Mouse (Mus musculus): ENCODE measurements around the gene Nol10. TPM values are rescaled to one million over a fixed set of nuclear protein-coding genes. Genes with fewer than 3 reads are reported as not detected.

Gene Nol10
- polyA plus RNA-seq, 1 experiment from 2014 or later: 19.8 TPM

GRCm38 (mm10) chr12:17372696-17373095 lies 24.4 kb downstream of the Nol10 start:
- ATAC-seq (ENCODE audit: low read depth): no peak
- WGBS: 90% methylated on average over 3 of the region's 3 CpGs

GRCm38 (mm10) chr12:17373470-17373975 lies 25.3 kb downstream of the Nol10 start:
- no peak overlapping the region for H3K4me2 ChIP-seq (ENCODE audit: low read depth, low read length)
- no peak for ATAC-seq (ENCODE audit: low read depth)
- H3K36me3 ChIP-seq (ENCODE audit: control insufficient read depth, insufficient read depth, low read length): peaks cover 43% of the 10 kb centered on the region; the same call in 1 of the 2 replicates
- H3K9ac ChIP-seq (replicated peaks; ENCODE audit: low read depth, low read length): no peak overlapping the region
- no peak overlapping the region for H3K27ac ChIP-seq (ENCODE audit: low read depth, low read length)
- 97% methylated on average over 5 of the region's 5 CpGs for WGBS
- H3K27me3 ChIP-seq (ENCODE audit: control insufficient read depth, insufficient read depth, low read length): no peaks in the 10 kb centered on the region
- H3K4me1 ChIP-seq (ENCODE audit: control insufficient read depth, insufficient read depth, low read length): no peaks in the 10 kb centered on the region
- no peak overlapping the region for H3K4me3 ChIP-seq (ENCODE audit: low read depth, low read length)
- H3K9me3 ChIP-seq (ENCODE audit: control insufficient read depth, low read length): no peaks in the 10 kb centered on the region

More at GRCm38 (mm10) chr12:17372696-17373095, 24.4 kb downstream of the Nol10 start:
- Histone ChIP-seq H3K36me3 (ENCODE audit: control insufficient read depth, insufficient read depth, low read length) (peaks cover 43% of the 10 kb centered on the region; the same call in 1 of the 2 replicates), H3K9me3 (ENCODE audit: control insufficient read depth, low read length) (no peaks in the 10 kb centered on the region), H3K27me3 (ENCODE audit: control insufficient read depth, insufficient read depth, low read length) (no peaks in the 10 kb centered on the region), H3K9ac (replicated peaks; ENCODE audit: low read depth, low read length) (no peak overlapping the region), H3K4me2 (ENCODE audit: low read depth, low read length) (no peak overlapping the region), H3K4me1 (ENCODE audit: control insufficient read depth, insufficient read depth, low read length) (no peaks in the 10 kb centered on the region), H3K27ac (ENCODE audit: low read depth, low read length) (no peak overlapping the region), H3K4me3 (ENCODE audit: low read depth, low read length) (no peak overlapping the region)

- H3K4me1 ChIP-seq (ENCODE audit: control insufficient read depth, insufficient read depth, low read length): no peaks in the 10 kb centered on the region
- H3K27ac ChIP-seq (ENCODE audit: low read depth, low read length): no peak overlapping the region
- ATAC-seq (ENCODE audit: low read depth): no peak
- H3K4me3 ChIP-seq (ENCODE audit: low read depth, low read length): no peak overlapping the region
- H3K36me3 ChIP-seq (ENCODE audit: control insufficient read depth, insufficient read depth, low read length): peaks cover 47% of the 10 kb centered on the region
- no peaks in the 10 kb centered on the region for H3K27me3 ChIP-seq (ENCODE audit: control insufficient read depth, insufficient read depth, low read length)
- no peak overlapping the region for H3K4me2 ChIP-seq (ENCODE audit: low read depth, low read length)
- no peaks in the 10 kb centered on the region for H3K9me3 ChIP-seq (ENCODE audit: control insufficient read depth, low read length)
- WGBS: 96% methylated on average over 4 of the region's 4 CpGs
- no peak overlapping the region for H3K9ac ChIP-seq (replicated peaks; ENCODE audit: low read depth, low read length)
Measured at GRCm38 (mm10) chr12:17375243-17375642, 27.0 kb downstream of the Nol10 start.

- Histone ChIP-seq H3K27me3 (ENCODE audit: control insufficient read depth, insufficient read depth, low read length) (no peaks in the 10 kb centered on the region), H3K36me3 (ENCODE audit: control insufficient read depth, insufficient read depth, low read length) (peaks cover 42% of the 10 kb centered on the region)
- ATAC-seq (ENCODE audit: low read depth): no peak
Measured at GRCm38 (mm10) chr12:17376521-17376920, 28.3 kb downstream of the Nol10 start.

GRCm38 (mm10) chr12:17380991-17381390 lies 32.7 kb downstream of the Nol10 start:
- no peak for ATAC-seq (ENCODE audit: low read depth)
- no peaks in the 10 kb centered on the region for H3K27me3 ChIP-seq (ENCODE audit: control insufficient read depth, insufficient read depth, low read length)
- peaks cover 11% of the 10 kb centered on the region for H3K36me3 ChIP-seq (ENCODE audit: control insufficient read depth, insufficient read depth, low read length)
- no peaks in the 10 kb centered on the region for H3K4me1 ChIP-seq (ENCODE audit: control insufficient read depth, insufficient read depth, low read length)
- no peak overlapping the region for H3K4me2 ChIP-seq (ENCODE audit: low read depth, low read length)
- no peaks in the 10 kb centered on the region for H3K9me3 ChIP-seq (ENCODE audit: control insufficient read depth, low read length)
- 92% methylated on average over 6 of the region's 6 CpGs for WGBS
- H3K4me3 ChIP-seq (ENCODE audit: low read depth, low read length): no peak overlapping the region
- H3K9ac ChIP-seq (replicated peaks; ENCODE audit: low read depth, low read length): no peak overlapping the region
- no peak overlapping the region for H3K27ac ChIP-seq (ENCODE audit: low read depth, low read length)

More at GRCm38 (mm10) chr12:17376521-17376920, 28.3 kb downstream of the Nol10 start:
- no peaks in the 10 kb centered on the region for H3K4me1 ChIP-seq (ENCODE audit: control insufficient read depth, insufficient read depth, low read length)
- no peaks in the 10 kb centered on the region for H3K9me3 ChIP-seq (ENCODE audit: control insufficient read depth, low read length)
- H3K9ac ChIP-seq (replicated peaks; ENCODE audit: low read depth, low read length): no peak overlapping the region
- 91% methylated on average over 6 of the region's 6 CpGs for WGBS
- H3K4me3 ChIP-seq (ENCODE audit: low read depth, low read length): no peak overlapping the region
- no peak overlapping the region for H3K27ac ChIP-seq (ENCODE audit: low read depth, low read length)
- no peak overlapping the region for H3K4me2 ChIP-seq (ENCODE audit: low read depth, low read length)

GRCm38 (mm10) chr12:17382759-17383158 lies 34.5 kb downstream of the Nol10 start:
- Histone ChIP-seq H3K9ac (replicated peaks; ENCODE audit: low read depth, low read length) (no peak overlapping the region), H3K4me1 (ENCODE audit: control insufficient read depth, insufficient read depth, low read length) (no peaks in the 10 kb centered on the region), H3K36me3 (ENCODE audit: control insufficient read depth, insufficient read depth, low read length) (peaks cover 9% of the 10 kb centered on the region; the same call in 1 of the 2 replicates), H3K4me2 (ENCODE audit: low read depth, low read length) (no peak overlapping the region), H3K27me3 (ENCODE audit: control insufficient read depth, insufficient read depth, low read length) (no peaks in the 10 kb centered on the region), H3K27ac (ENCODE audit: low read depth, low read length) (no peak overlapping the region), H3K4me3 (ENCODE audit: low read depth, low read length) (no peak overlapping the region), H3K9me3 (ENCODE audit: control insufficient read depth, low read length) (no peaks in the 10 kb centered on the region)
- WGBS: 80% methylated on average over 7 of the region's 7 CpGs
- no peak for ATAC-seq (ENCODE audit: low read depth)

- no peak overlapping the region for H3K4me2 ChIP-seq (ENCODE audit: low read depth, low read length)
- H3K4me3 ChIP-seq (ENCODE audit: low read depth, low read length): no peak overlapping the region
- no peak for ATAC-seq (ENCODE audit: low read depth)
- 89% methylated on average over 3 of the region's 3 CpGs for WGBS
- no peaks in the 10 kb centered on the region for H3K4me1 ChIP-seq (ENCODE audit: control insufficient read depth, insufficient read depth, low read length)
- H3K36me3 ChIP-seq (ENCODE audit: control insufficient read depth, insufficient read depth, low read length): no peaks in the 10 kb centered on the region
- H3K27ac ChIP-seq (ENCODE audit: low read depth, low read length): no peak overlapping the region
- H3K9me3 ChIP-seq (ENCODE audit: control insufficient read depth, low read length): no peaks in the 10 kb centered on the region
- no peak overlapping the region for H3K9ac ChIP-seq (replicated peaks; ENCODE audit: low read depth, low read length)
- no peaks in the 10 kb centered on the region for H3K27me3 ChIP-seq (ENCODE audit: control insufficient read depth, insufficient read depth, low read length)
Measured at GRCm38 (mm10) chr12:17386896-17387295, 38.6 kb downstream of the Nol10 start.

- H3K36me3 ChIP-seq (ENCODE audit: control insufficient read depth, insufficient read depth, low read length): no peaks in the 10 kb centered on the region
- no peaks in the 10 kb centered on the region for H3K4me1 ChIP-seq (ENCODE audit: control insufficient read depth, insufficient read depth, low read length)
- 68% methylated on average over 12 of the region's 12 CpGs for WGBS
- H3K4me3 ChIP-seq (ENCODE audit: low read depth, low read length): no peak overlapping the region
- H3K9ac ChIP-seq (replicated peaks; ENCODE audit: low read depth, low read length): no peak overlapping the region
- H3K27ac ChIP-seq (ENCODE audit: low read depth, low read length): no peak overlapping the region
- ATAC-seq (ENCODE audit: low read depth): no peak
- no peak overlapping the region for H3K4me2 ChIP-seq (ENCODE audit: low read depth, low read length)
- H3K27me3 ChIP-seq (ENCODE audit: control insufficient read depth, insufficient read depth, low read length): no peaks in the 10 kb centered on the region
- H3K9me3 ChIP-seq (ENCODE audit: control insufficient read depth, low read length): no peaks in the 10 kb centered on the region
Measured at GRCm38 (mm10) chr12:17387332-17388135, 39.3 kb downstream of the Nol10 start.

GRCm38 (mm10) chr12:17388136-17388437 lies 39.8 kb downstream of the Nol10 start:
- Histone ChIP-seq H3K36me3 (ENCODE audit: control insufficient read depth, insufficient read depth, low read length) (no peaks in the 10 kb centered on the region), H3K4me1 (ENCODE audit: control insufficient read depth, insufficient read depth, low read length) (no peaks in the 10 kb centered on the region), H3K27ac (ENCODE audit: low read depth, low read length) (no peak overlapping the region), H3K4me2 (ENCODE audit: low read depth, low read length) (no peak overlapping the region), H3K9me3 (ENCODE audit: control insufficient read depth, low read length) (no peaks in the 10 kb centered on the region), H3K4me3 (ENCODE audit: low read depth, low read length) (no peak overlapping the region), H3K27me3 (ENCODE audit: control insufficient read depth, insufficient read depth, low read length) (no peaks in the 10 kb centered on the region), H3K9ac (replicated peaks; ENCODE audit: low read depth, low read length) (no peak overlapping the region)
- no peak for ATAC-seq (ENCODE audit: low read depth)
- 96% methylated on average over 1 of the region's 1 CpGs for WGBS

Data from neural tube, embryonic 14.5 days (tissue).